Mouse (Mus musculus) embryonic facial prominence, embryonic 11.5 days (tissue): ENCODE data around the gene Rybp. TPM values are rescaled to one million over a fixed set of nuclear protein-coding genes. Genes with fewer than 3 reads are reported as not detected.

Experiments
- ATAC-seq: fragments of 200-750 bp; cut with Nextera tagmentation; replicated peaks from 2 replicates; pipeline ENCODE4 v1.8.0; 2017; ENCODE audit warnings: low read depth; ENCODE audit not compliant: insufficient number of reproducible peaks, low FRiP score, low TSS enrichment
- DNase-seq: peaks from one replicate; pipeline ENCODE4 v3.0.0-alpha.2; 2015; ENCODE audit warnings: low spot score
- H3K27ac ChIP-seq: fragments of 300-500 bp; sonication (generic); replicated peaks from 2 replicates; pipeline ENCODE4 v1.5.1; 2014; ENCODE audit warnings: mild to moderate bottlenecking, low read depth, low read length, control low read depth
- H3K27me3 ChIP-seq: fragments of 300-500 bp; sonication (generic); 2 replicates; pipeline ENCODE4 v1.6.1; 2014; ENCODE audit warnings: mild to moderate bottlenecking, low read length, moderate library complexity, mixed read lengths; ENCODE audit not compliant: control insufficient read depth, insufficient read depth
- H3K36me3 ChIP-seq: fragments of 300-500 bp; sonication (generic); replicated peaks from 2 replicates; pipeline ENCODE4 v1.6.1; 2014; ENCODE audit warnings: low read depth, mild to moderate bottlenecking, low read length, moderate library complexity, mixed read lengths; ENCODE audit not compliant: control insufficient read depth, insufficient read depth
- H3K4me1 ChIP-seq: fragments of 300-500 bp; sonication (generic); 2 replicates; pipeline ENCODE4 v1.6.1; 2014; ENCODE audit warnings: low read length, mixed read lengths; ENCODE audit not compliant: control insufficient read depth, insufficient read depth
- H3K4me2 ChIP-seq: fragments of 300-500 bp; sonication (generic); 2 replicates; pipeline ENCODE4 v1.6.1; 2014; ENCODE audit warnings: low read depth, mild to moderate bottlenecking, control low read depth, low read length, moderate library complexity
- H3K4me3 ChIP-seq: fragments of 300-500 bp; sonication (generic); 2 replicates; pipeline ENCODE4 v1.5.1; 2014; ENCODE audit warnings: low read depth, low read length, control low read depth
- H3K9ac ChIP-seq: fragments of 300-500 bp; sonication (generic); replicated peaks from 2 replicates; pipeline ENCODE4 v1.6.1; 2014; ENCODE audit warnings: mild to moderate bottlenecking, control low read depth, low read length
- H3K9me3 ChIP-seq: fragments of 300-500 bp; sonication (generic); replicated peaks from 2 replicates; pipeline ENCODE4 v1.6.1; 2016; ENCODE audit warnings: mild to moderate bottlenecking, low read length, inconsistent platforms, mixed read lengths; ENCODE audit not compliant: control insufficient read depth
- WGBS: fragments of 180-500 bp; shearing (Covaris S2); extraction: QIAGEN DNeasy Blood & Tissue Kit; methylation state at CpG from one replicate; pipeline ENCODE4 v1.1.7; 2014; 5-methylcytosine and 5-hydroxymethylcytosine counted together
- polyA plus RNA-seq: library from polyadenylated mRNA; unstranded; fragments of >200 nt; fragmentation: Nextera tagmentation; extraction: Ambion mirVana; gene quantifications from 2 replicates; pipeline ENCODE4 v1.2.1, GENCODE M21; 2014

Gene Rybp
- polyA plus RNA-seq, 1 experiment from 2014 or later, result 15.2 TPM

- Histone ChIP-seq H3K27me3 (no peaks in the 10 kb centered on the region; the same call in 1 of the 2 replicates), H3K9ac (no peak overlapping the region), H3K4me1 (peaks cover 5% of the 10 kb centered on the region; the same call in 1 of the 2 replicates), H3K9me3 (no peaks in the 10 kb centered on the region), H3K4me3 (no peak overlapping the region), H3K4me2 (no peak overlapping the region), H3K36me3 (no peaks in the 10 kb centered on the region), H3K27ac (no peak overlapping the region)
- 46% methylated on average over 4 of the region's 4 CpGs for WGBS
- DNase-seq, result no peak
- ATAC-seq, result no peak
Observed at GRCm38 (mm10) chr6:100192691-100193229, 94.5 kb downstream of the Rybp start.

- ATAC-seq (no peak), DNase-seq (no peak)
- no peak overlapping the region for H3K4me2 ChIP-seq
- peaks cover 2% of the 10 kb centered on the region; the same call in 1 of the 2 replicates for H3K4me1 ChIP-seq
- H3K9me3 ChIP-seq, result no peaks in the 10 kb centered on the region
- H3K9ac ChIP-seq, result no peak overlapping the region
- no peaks in the 10 kb centered on the region for H3K36me3 ChIP-seq
- H3K27ac ChIP-seq, result no peak overlapping the region
- H3K27me3 ChIP-seq, result no peaks in the 10 kb centered on the region; the same call in 1 of the 2 replicates
- no peak overlapping the region for H3K4me3 ChIP-seq
- 80% methylated on average over 15 of the region's 15 CpGs for WGBS
Observed at GRCm38 (mm10) chr6:100190803-100191559, 96.3 kb downstream of the Rybp start.

- ATAC-seq, result no peak
- no peak overlapping the region for H3K27ac ChIP-seq
- H3K27me3 ChIP-seq, result no peaks in the 10 kb centered on the region; the same call in 1 of the 2 replicates
- H3K36me3 ChIP-seq, result no peaks in the 10 kb centered on the region
- no peaks in the 10 kb centered on the region for H3K9me3 ChIP-seq
- H3K9ac ChIP-seq, result no peak overlapping the region
- H3K4me1 ChIP-seq, result no peaks in the 10 kb centered on the region
- no peak for DNase-seq
- no peak overlapping the region for H3K4me3 ChIP-seq
- WGBS, result 81% methylated on average over 10 of the region's 10 CpGs
- no peak overlapping the region for H3K4me2 ChIP-seq
Observed at GRCm38 (mm10) chr6:100190310-100190709, 97.0 kb downstream of the Rybp start.

- Histone ChIP-seq H3K27me3 (no peaks in the 10 kb centered on the region; the same call in 1 of the 2 replicates), H3K27ac (no peak overlapping the region)
- WGBS, result 53% methylated on average over 7 of the region's 7 CpGs
Observed at GRCm38 (mm10) chr6:100188883-100189743, 98.2 kb downstream of the Rybp start.

GRCm38 (mm10) chr6:100187821-100188220 lies 99.5 kb downstream of the Rybp start:
- no peak overlapping the region for H3K9ac ChIP-seq
- no peak overlapping the region for H3K27ac ChIP-seq
- DNase-seq (no peak), ATAC-seq (no peak)
- no peak overlapping the region for H3K4me3 ChIP-seq
- H3K9me3 ChIP-seq, result no peaks in the 10 kb centered on the region
- no peaks in the 10 kb centered on the region for H3K36me3 ChIP-seq
- H3K27me3 ChIP-seq, result no peaks in the 10 kb centered on the region; the same call in 1 of the 2 replicates
- no peaks in the 10 kb centered on the region for H3K4me1 ChIP-seq
- 76% methylated on average over 6 of the region's 6 CpGs for WGBS
- H3K4me2 ChIP-seq, result no peak overlapping the region

More at GRCm38 (mm10) chr6:100188883-100189743, 98.2 kb downstream of the Rybp start:
- Histone ChIP-seq H3K4me3 (no peak overlapping the region), H3K9me3 (no peaks in the 10 kb centered on the region), H3K9ac (no peak overlapping the region), H3K4me1 (no peaks in the 10 kb centered on the region), H3K4me2 (no peak overlapping the region), H3K36me3 (no peaks in the 10 kb centered on the region)
- ATAC-seq (0 out of 2 replicates have a peak, but pooled peaks have one; percentile 32), DNase-seq (no peak)

- ATAC-seq, result no peak
- 80% methylated on average over 11 of the region's 11 CpGs for WGBS
- Histone ChIP-seq H3K27me3 (no peaks in the 10 kb centered on the region; the same call in 1 of the 2 replicates), H3K36me3 (no peaks in the 10 kb centered on the region), H3K4me1 (no peaks in the 10 kb centered on the region), H3K4me2 (no peak overlapping the region), H3K9ac (no peak overlapping the region), H3K4me3 (no peak overlapping the region), H3K27ac (no peak overlapping the region), H3K9me3 (no peaks in the 10 kb centered on the region)
- no peak for DNase-seq
Observed at GRCm38 (mm10) chr6:100186789-100187188, 100.5 kb downstream of the Rybp start.

- ATAC-seq (no peak), DNase-seq (peak; percentile 36)
- no peak overlapping the region for H3K27ac ChIP-seq
- no peaks in the 10 kb centered on the region; the same call in 1 of the 2 replicates for H3K27me3 ChIP-seq
- no peaks in the 10 kb centered on the region for H3K36me3 ChIP-seq
- H3K4me1 ChIP-seq, result no peaks in the 10 kb centered on the region
- no peak overlapping the region for H3K4me3 ChIP-seq
- no peaks in the 10 kb centered on the region for H3K9me3 ChIP-seq
- WGBS, result 4% methylated on average over 1 of the region's 1 CpGs
- no peak overlapping the region; the same call in 1 of the 2 replicates for H3K9ac ChIP-seq
- H3K4me2 ChIP-seq, result no peak overlapping the region
Observed at GRCm38 (mm10) chr6:100185524-100185923, 101.8 kb downstream of the Rybp start.
